Mouse (Mus musculus): ENCODE results near the gene AC140267.1. TPM values are rescaled to one million over a fixed set of nuclear protein-coding genes. Genes with fewer than 3 reads are reported as not detected.

Gene AC140267.1
- total and polyA plus RNA-seq, 3 experiments: 1.9 TPM; not detected in 2

GRCm38 (mm10) chr15:80271858-80272396 lies 36.3 kb downstream of the AC140267.1 start:
- TF ChIP-seq CHD2 (IDR thresholded peaks at IDR 0.05; ENCODE audit: low read length) (no peak), MAZ (IDR thresholded peaks at IDR 0.05; ENCODE audit: low read depth, low read length) (no peak), HCFC1 (IDR thresholded peaks at IDR 0.05; ENCODE audit: low read depth, low read length) (no peak), RCOR1 (IDR thresholded peaks at IDR 0.05; ENCODE audit: low read depth, low read length) (no peak)
- Histone ChIP-seq H3K4me3 (ENCODE audit: control insufficient read depth in 1 of 2, insufficient read depth in 1 of 2, low read depth in 2 of 2, low read length in 2 of 2) (no peak overlapping the region), H3K4me1 (ENCODE audit: control insufficient read depth in 1 of 2, insufficient read depth in 2 of 2, low read length in 2 of 2) (no peaks in the 10 kb centered on the region), H3K27me3 (ENCODE audit: control insufficient read depth in 1 of 2, insufficient read depth in 2 of 2, low read length in 2 of 2) (peaks cover 0 to 5% of the 10 kb centered on the region in 2 experiments; a peak in 2 of 4 replicates), H3K36me3 (ENCODE audit: control insufficient read depth in 1 of 2, insufficient read depth in 2 of 2, low read length in 2 of 2) (no peaks in the 10 kb centered on the region), H3K9me3 (replicated peaks; ENCODE audit: insufficient read depth, low read length) (no peaks in the 10 kb centered on the region), H3K9ac (ENCODE audit: control insufficient read depth, low read depth, low read length, poor library complexity, severe bottlenecking) (no peak overlapping the region), H3K79me2 (ENCODE audit: control insufficient read depth, insufficient read depth, low read length, poor library complexity) (no peaks in the 10 kb centered on the region), H3K27ac (ENCODE audit: control insufficient read depth, low read depth, low read length) (no peak overlapping the region)
- no peak for DNase-seq (ENCODE audit: low read depth, low spot score)

GRCm38 (mm10) chr15:80277107-80277506 lies 41.5 kb downstream of the AC140267.1 start:
- Histone ChIP-seq H3K9me3 (replicated peaks; ENCODE audit: insufficient read depth, low read length) (no peaks in the 10 kb centered on the region), H3K27ac (ENCODE audit: control insufficient read depth, low read depth, low read length) (no peak overlapping the region), H3K79me2 (ENCODE audit: control insufficient read depth, insufficient read depth, low read length, poor library complexity) (no peaks in the 10 kb centered on the region), H3K4me3 (ENCODE audit: control insufficient read depth in 1 of 2, insufficient read depth in 1 of 2, low read depth in 2 of 2, low read length in 2 of 2) (no peak overlapping the region), H3K27me3 (ENCODE audit: control insufficient read depth in 1 of 2, insufficient read depth in 2 of 2, low read length in 2 of 2) (peaks cover 0 to 4% of the 10 kb centered on the region in 2 experiments; a peak in 1 of 4 replicates), H3K4me1 (ENCODE audit: control insufficient read depth in 1 of 2, insufficient read depth in 2 of 2, low read length in 2 of 2) (no peaks in the 10 kb centered on the region), H3K36me3 (ENCODE audit: control insufficient read depth in 1 of 2, insufficient read depth in 2 of 2, low read length in 2 of 2) (no peaks in the 10 kb centered on the region), H3K9ac (ENCODE audit: control insufficient read depth, low read depth, low read length, poor library complexity, severe bottlenecking) (no peak overlapping the region)
- no peak for TF ChIP-seq SMC3 (IDR thresholded peaks at IDR 0.05; ENCODE audit: low read depth, low read length)
- no peak for TF ChIP-seq GABPA (IDR thresholded peaks at IDR 0.05; ENCODE audit: low read depth, low read length)
- 0 out of 6 replicates have a peak, but pooled peaks of 1 of the 3 experiments have one; percentile 15 for TF ChIP-seq CTCF (IDR thresholded peaks at IDR 0.05 in 2 of 3, conservative IDR thresholded peaks at IDR 0.05 in 1 of 3; ENCODE audit: control insufficient read depth in 1 of 3, insufficient read depth in 1 of 3, low read depth in 2 of 3, low read length in 3 of 3, poor library complexity in 1 of 3, severe bottlenecking in 1 of 3)
- TF ChIP-seq MXI1 (IDR thresholded peaks at IDR 0.05; ENCODE audit: low read depth, low read length): no peak
- TF ChIP-seq MEF2A (IDR thresholded peaks at IDR 0.05; ENCODE audit: extremely low read depth, insufficient replicate concordance, low read depth, low read length, poor library complexity, severe bottlenecking): no peak
- no peak for DNase-seq (ENCODE audit: low read depth, low spot score)

GRCm38 (mm10) chr15:80277625-80278024 lies 42.0 kb downstream of the AC140267.1 start:
- Histone ChIP-seq H3K79me2 (ENCODE audit: control insufficient read depth, insufficient read depth, low read length, poor library complexity) (no peaks in the 10 kb centered on the region), H3K27ac (ENCODE audit: control insufficient read depth, low read depth, low read length) (no peak overlapping the region), H3K9me3 (replicated peaks; ENCODE audit: insufficient read depth, low read length) (no peaks in the 10 kb centered on the region), H3K27me3 (ENCODE audit: control insufficient read depth in 1 of 2, insufficient read depth in 2 of 2, low read length in 2 of 2) (peaks cover 0 to 4% of the 10 kb centered on the region in 2 experiments; a peak in 1 of 4 replicates), H3K9ac (ENCODE audit: control insufficient read depth, low read depth, low read length, poor library complexity, severe bottlenecking) (no peak overlapping the region), H3K4me1 (ENCODE audit: control insufficient read depth in 1 of 2, insufficient read depth in 2 of 2, low read length in 2 of 2) (no peaks in the 10 kb centered on the region), H3K4me3 (ENCODE audit: control insufficient read depth in 1 of 2, insufficient read depth in 1 of 2, low read depth in 2 of 2, low read length in 2 of 2) (no peak overlapping the region), H3K36me3 (ENCODE audit: control insufficient read depth in 1 of 2, insufficient read depth in 2 of 2, low read length in 2 of 2) (no peaks in the 10 kb centered on the region)
- peak; percentile 73 for DNase-seq (ENCODE audit: low read depth, low spot score)
- TF ChIP-seq BHLHE40 (IDR thresholded peaks at IDR 0.05; ENCODE audit: borderline replicate concordance, low read depth, low read length) (no peak), SIN3A (IDR thresholded peaks at IDR 0.05; ENCODE audit: low read length) (peak; percentile 36; the same call in 1 of the 2 replicates), MYB (IDR thresholded peaks at IDR 0.05; ENCODE audit: low read depth, low read length) (no peak), ZKSCAN1 (IDR thresholded peaks at IDR 0.05; ENCODE audit: low read depth, low read length) (no peak), RAD21 (IDR thresholded peaks at IDR 0.05; ENCODE audit: low read depth, low read length) (no peak), TBP (IDR thresholded peaks at IDR 0.05; ENCODE audit: low read depth, low read length) (no peak), EP300 (IDR thresholded peaks at IDR 0.05; ENCODE audit: low read depth in 1 of 2, low read length in 2 of 2) (no peak), MXI1 (IDR thresholded peaks at IDR 0.05; ENCODE audit: low read depth, low read length) (0 out of 2 replicates have a peak, but pooled peaks have one; percentile 40), E2F4 (IDR thresholded peaks at IDR 0.05; ENCODE audit: borderline replicate concordance, low read depth, low read length) (no peak), POLR2AphosphoS2 (IDR thresholded peaks at IDR 0.05; ENCODE audit: low read length) (no peak), GATA1 (IDR thresholded peaks at IDR 0.05; ENCODE audit: low read depth, low read length) (no peak)

All from MEL (cell line).